Mouse (Mus musculus): ENCODE results near the gene Afap1.

Gene Afap1

DNA sequence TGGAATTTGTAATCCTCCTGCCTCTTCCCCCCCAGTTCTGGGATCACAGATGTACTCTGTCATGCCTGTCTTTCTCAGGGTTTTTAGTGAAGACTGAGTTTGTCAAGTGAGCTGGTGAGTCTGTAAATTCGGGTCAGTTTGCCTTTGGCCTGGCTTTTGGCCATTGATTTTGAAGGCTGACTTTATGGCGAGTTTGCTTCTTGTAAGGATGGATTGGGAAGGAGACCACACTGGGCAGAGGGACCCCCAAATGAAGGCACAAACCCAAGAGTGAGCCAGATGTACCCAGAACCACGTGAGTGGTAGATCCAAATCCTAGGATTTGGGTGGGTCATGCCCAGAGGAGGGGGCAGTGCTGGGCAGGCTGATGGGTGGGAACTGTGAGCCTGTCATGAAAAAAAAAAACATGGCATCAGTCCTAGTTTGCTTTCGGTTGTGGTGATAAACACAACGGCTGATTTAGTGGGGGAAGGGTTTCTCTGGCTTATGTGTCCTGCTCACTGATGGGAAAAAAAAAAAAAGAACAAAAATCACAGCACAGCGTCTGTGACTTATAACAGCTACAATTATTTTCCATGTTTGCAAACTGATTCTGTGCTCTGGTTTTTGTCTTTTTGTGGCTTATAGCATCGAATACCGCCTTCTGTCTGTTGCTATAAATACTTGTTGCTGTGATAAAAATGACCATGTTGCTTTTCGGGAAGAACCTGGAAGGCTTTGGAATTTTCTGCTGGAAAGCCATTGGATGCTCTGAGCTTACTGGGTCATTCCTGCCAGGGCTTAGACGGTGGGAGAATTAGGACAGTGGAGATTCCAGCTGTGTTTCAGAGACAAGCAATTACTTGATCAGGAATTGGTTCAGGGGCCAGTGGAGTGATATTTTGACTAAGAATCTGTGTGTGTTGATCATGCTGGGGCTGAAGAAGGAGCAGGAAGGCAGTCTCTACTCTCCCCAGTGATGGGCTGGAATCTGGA lies 45.4 kb downstream of the Afap1 start:
- no peak for DNase-seq

DNA sequence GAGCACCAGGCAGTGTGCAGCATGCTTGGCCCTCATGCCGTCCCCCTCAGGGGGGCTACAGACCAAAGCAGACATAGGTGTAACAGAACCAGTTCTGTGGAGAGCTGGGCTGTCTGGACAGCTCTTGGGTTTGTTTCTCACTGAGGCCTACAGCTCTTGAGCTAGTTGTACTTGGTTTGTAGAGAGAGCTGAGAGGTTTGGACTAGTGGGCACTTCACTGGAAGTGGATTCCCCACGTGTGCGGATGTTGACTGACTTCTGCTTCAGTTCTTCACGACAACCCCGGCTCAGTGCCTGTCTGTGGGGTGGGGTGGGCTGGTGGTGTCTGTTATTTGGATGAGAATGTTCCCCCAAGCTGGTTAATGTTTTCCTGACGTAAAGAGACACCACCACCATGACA lies 46.8 kb downstream of the Afap1 start:
- DNase-seq: no peak

GRCm38 (mm10) chr5:35943541-35943940 lies 50.4 kb downstream of the Afap1 start:
- no peak for DNase-seq

DNA sequence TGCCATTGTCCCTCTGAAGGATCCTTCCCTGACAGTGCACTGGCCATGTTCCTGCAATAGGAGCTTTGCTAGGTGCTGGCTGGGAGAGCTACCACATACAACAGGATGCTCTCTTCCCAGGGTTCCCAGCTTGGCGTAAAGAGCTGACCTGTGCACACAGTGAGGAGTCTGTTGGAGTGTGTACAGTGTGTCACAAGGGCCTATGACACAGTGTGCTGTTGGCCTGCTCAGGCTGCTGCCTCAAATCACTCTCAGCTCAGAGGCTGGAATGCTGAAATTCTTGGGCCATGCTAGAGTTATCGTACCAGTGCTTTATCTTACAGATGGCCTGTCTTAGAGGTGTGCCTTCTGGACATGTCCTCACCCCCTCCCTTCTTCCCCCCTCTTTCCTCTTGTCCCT lies 53.7 kb downstream of the Afap1 start:
- no peak for DNase-seq

GRCm38 (mm10) chr5:35947427-35947826 lies 54.3 kb downstream of the Afap1 start:
- no peak for DNase-seq

DNA sequence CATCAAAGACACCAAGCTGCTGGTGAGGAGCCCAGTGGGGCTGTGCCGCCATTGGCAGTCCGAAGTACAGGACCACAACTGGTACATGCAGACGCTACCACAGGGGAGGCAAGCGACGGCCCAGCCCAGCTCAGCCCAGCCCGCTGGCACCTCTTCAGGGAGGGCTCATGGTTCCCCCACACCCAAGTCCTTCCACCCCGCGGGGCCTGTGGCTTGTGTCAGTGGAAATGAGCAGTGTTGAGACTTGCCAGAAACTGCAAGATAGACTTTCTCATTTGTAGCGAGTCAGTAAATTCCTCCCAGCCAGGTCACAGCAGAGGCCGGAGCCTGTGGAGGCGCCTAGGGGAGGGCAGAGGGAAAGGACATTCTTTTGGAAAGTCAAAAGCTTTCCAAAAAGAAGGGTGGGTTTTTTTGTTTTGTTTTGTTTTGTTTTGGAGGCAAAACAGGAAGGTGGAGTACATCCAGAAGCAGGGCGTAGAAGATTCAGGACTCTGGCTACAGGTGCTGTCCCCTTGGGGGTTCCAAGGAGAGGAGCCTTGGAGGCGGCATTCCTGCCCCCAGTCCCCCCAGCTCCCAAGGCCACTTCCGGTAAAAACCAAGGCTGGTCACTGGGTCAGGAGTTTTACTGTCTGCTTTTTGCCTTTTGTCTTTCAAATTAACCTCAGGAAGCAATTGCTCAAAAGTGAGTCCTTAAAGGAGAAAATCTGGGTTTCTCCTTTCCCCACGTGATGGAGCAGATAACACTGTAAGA lies 55.3 kb downstream of the Afap1 start:
- no peak for DNase-seq

- no peak for DNase-seq
These were observed 55.9 kb downstream of the Afap1 start for GRCm38 (mm10) chr5:35949061-35949460.

GRCm38 (mm10) chr5:35950504-35950903 lies 57.4 kb downstream of the Afap1 start:
- no peak for DNase-seq

GRCm38 (mm10) chr5:35954055-35954718 lies 61.1 kb downstream of the Afap1 start:
- DNase-seq: no peak

DNA sequence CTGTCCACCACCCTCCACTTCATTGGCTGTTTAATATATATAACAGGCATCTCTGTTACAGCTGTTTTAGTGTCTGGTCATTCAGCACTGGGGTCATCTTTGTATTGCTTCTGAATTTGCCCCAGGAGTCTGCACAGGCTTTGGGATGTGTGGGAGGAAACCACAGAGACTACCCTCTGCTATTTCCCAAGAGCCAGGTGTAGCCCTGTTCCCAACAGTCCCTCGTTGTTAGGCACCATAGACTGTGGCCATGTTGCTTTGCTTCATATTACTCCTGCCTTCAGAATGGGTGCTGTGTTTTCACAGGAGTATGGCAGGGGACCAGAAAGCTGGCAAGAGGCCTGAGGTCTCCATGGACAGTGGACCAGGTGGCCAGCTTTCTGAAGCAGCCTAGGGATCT lies 63.1 kb downstream of the Afap1 start:
- DNase-seq: no peak

- peak; percentile 18 to 26 for DNase-seq
These were observed 65.6 kb downstream of the Afap1 start for GRCm38 (mm10) chr5:35958681-35959080.

DNA sequence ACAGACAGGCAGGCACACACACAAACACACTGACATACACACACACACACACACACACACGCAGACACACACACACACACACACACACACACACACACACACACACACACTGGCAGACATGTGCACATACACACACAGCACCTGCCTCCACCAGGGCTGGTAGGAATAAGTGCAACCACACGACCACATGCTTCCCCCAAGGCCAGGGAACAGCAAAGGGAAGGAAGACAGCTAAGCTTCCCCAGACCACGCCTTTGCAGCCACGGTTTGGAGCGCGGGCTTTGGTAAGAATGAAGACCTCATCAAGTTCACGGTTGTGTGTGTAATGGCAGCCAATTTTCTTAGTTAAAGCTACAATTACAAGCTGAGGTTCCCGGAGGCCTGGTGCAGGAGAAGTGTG lies 67.0 kb downstream of the Afap1 start:
- peak; percentile 15 to 43 for DNase-seq

DNA sequence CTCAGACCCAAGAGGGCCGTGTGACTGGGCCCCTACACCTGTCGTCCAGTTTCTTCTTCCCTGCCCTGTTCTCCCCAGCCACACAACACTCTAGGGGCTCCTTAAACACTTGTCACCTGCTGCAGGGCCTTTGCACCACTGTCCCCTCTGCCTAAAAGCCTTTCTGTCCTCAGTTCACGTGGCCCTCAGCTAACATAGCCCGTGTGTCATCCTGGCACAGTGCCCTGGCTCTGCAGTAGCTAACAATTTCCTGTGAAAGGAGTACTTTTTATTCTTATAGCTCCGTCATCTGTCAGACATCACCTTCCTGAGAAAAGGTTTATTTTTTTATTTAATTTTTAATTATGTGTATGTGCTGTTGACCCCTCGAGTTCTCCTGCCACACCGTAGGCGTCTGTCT lies 68.2 kb downstream of the Afap1 start:
- no peak for DNase-seq

DNA sequence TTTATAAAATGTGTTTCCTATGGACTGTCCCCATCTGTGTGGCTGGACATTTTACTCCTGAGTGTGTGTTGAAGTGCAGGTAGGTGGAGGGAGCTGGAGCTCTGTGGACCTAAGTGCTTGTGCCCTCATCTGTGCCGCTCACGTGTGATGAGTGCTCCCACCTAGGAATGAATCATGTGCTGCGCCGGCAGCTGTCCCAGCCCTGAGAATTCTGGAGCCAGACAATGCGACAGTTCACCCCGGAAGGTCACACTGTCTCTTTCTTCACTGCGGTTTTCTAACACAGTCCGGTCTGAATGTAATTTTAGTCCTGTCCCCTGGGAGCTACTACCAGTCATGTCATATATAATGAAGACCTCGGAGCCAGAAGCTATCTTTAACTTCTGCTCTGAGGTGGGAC lies 70.5 kb downstream of the Afap1 start:
- DNase-seq: no peak

GRCm38 (mm10) chr5:35965036-35965435 lies 71.9 kb downstream of the Afap1 start:
- DNase-seq: no peak

- no peak for DNase-seq
These were observed 76.7 kb downstream of the Afap1 start for GRCm38 (mm10) chr5:35969857-35970256.

GRCm38 (mm10) chr5:35970380-35971105 lies 77.4 kb downstream of the Afap1 start:
- peak; percentile 60 to 76 for DNase-seq

DNA sequence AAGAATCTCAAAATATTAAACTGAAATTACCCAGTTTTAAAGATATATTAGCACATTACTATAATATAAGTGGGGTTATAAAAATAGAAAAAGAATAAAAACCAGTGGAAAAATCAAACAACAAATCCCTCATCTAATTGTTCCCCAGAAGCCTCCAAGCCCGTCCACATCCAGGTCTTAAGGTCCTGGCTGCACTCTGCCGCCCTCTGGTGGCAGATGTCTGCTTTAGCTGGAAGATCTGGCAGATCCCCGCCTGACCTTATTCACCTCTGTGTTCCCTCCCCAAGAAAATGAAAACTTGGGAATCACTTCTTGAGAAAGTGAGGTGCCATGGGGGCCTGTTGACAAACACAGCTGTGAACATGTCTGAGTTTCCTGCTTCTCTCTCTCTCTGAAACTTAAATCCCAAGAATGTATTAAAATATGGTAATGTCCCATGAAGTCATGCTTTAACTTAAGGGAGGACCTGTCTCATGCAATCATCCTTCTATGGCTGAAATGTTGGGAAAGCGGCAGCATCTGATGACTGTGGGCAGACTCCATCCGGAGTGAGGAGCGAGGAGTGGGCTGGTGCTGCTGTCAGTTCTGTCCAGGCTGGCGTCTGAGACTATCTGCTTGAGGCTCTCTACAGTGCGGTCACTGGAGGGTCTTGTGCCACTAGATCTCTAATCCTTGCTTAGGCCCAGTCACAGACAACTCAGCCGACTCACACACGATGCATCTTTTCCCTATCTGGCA lies 78.9 kb downstream of the Afap1 start:
- peak; percentile 69 to 73 for DNase-seq

- DNase-seq: no peak
These were observed 79.6 kb downstream of the Afap1 start for GRCm38 (mm10) chr5:35972739-35973138.

DNA sequence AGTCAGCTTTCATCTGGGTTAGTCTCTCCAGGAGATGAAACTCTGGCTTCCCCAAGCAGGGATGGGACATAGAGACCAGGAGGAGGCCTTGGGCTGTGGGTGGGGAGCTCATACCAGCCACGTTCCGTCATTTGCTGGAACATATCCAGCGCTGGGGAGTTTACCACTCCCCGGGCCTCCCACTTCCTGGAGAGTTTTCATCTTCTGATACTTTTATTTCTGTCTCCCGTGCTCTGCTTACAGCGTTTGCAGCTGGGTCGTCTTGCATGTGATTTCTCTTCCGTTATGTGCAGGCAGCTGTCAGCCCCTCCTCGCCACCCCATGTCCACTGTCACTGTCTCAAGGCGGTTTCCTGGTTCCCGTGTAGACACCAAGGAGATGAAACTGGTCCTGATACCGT lies 80.7 kb downstream of the Afap1 start:
- DNase-seq: peak; percentile 65 to 77

- DNase-seq: no peak
These were observed 81.1 kb downstream of the Afap1 start for GRCm38 (mm10) chr5:35974265-35974664.

DNA sequence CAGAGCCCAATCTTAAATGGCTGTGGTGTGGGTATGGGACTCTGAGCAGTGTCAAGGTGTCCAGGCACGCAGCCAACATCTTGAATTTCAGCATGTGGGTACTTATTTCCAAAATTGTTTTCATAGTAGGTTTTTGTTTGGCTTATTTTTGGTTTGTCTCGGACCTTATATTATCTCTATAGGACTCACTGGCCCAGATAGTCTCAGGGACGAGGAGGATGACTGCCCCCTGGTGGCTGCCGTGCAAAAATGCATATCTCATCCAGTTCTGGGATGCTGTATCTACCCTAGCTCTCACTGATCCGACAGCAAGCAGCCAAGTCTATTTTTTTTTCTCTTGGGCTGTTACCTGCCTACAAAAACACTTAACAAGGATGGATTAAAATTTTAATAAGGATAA lies 82.6 kb downstream of the Afap1 start:
- DNase-seq: peak; percentile 73

All from thymus, postnatal 36 days (tissue).